Mouse (Mus musculus): ENCODE data around the gene Csrp1. TPM values are rescaled to one million over a fixed set of nuclear protein-coding genes. Genes with fewer than 3 reads are reported as not detected.

The Csrp1 gene
- 33.2 and 34.1 TPM in 2 replicates for polyA plus RNA-seq (2014; fragmentation: Nextera tagmentation; extraction: Ambion mirVana)

DNA sequence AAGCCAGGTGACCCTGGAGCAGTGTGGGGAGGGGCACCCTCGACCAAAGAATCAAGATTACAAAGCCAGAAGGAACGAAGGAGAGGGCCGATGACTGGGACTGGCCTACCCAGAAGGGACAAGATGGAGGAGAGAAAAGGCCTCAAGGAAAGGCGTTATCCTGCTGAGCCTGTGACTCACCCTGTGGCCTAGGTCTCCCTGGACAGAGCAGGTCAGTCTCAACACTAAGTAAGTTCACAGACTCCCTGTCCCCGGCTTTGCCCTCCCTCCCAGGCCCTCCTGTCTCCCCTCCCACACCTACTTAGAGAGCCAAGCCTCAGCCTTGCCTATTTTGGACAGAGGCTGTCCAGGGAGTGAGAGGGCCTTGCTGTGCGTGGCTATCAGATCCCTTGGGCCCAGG, at the start of gene Csrp1:
Csrp1 (plus strand) TSS at position 79 of the 400 bp plus-strand sequence.
- Histone ChIP-seq H3K4me2 (no peak within 1 kb of the TSS), H3K9me3 (ENCODE audit: control insufficient read depth, low read length) (no peaks in the 10 kb centered on the region), H3K27me3 (ENCODE audit: control insufficient read depth, insufficient read depth, low read length) (no peaks in the 10 kb centered on the region), H3K4me1 (ENCODE audit: control insufficient read depth, insufficient read depth, low read length) (no peaks in the 10 kb centered on the region), H3K27ac (ENCODE audit: low read depth, low read length) (no peak within 1 kb of the TSS), H3K36me3 (ENCODE audit: control insufficient read depth, insufficient read depth, low read length) (no peaks in the 10 kb centered on the region), H3K9ac (ENCODE audit: low read length) (no peak within 1 kb of the TSS), H3K4me3 (ENCODE audit: low read depth, low read length) (no peak within 1 kb of the TSS)
- no peak for DNase-seq (ENCODE audit: low spot score, missing footprints)
- WGBS, result 65% methylated on average over 6 of the region's 6 CpGs
- ATAC-seq (ENCODE audit: low FRiP score), result no peak

DNA sequence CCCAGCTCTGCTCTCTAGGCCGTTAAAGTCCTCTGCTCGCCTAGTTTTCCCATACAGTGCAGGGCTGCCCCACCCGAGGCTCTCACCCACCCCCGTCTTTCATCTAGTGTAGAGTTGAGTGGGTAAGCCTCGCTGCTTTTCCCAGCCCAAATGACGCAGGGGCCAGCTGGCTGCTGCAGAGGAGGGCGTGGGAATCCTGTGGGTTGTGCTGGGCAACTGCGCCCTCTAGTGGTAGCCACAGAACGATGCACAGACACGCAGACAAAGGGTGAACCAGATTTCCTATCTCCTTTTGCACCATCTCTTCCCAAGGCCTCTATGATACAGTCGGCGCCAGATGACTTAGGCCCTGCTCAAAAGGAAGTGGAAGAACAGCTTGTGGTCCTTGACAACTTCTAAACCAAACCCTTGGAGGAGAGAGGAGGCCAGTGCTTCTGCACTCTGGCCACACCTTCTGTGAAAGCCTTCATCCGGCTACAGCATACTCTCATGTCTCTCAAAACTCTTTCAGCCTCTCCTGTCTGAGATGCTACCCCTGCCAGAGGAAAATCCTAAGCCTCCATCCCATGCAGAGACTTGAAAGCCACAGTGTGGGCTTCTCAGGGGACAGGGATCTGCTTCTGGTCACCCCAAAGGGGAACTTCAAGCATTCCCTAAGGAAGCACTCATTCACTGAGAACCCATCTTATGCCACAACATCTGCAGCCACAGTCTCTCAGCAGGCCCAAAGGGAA, 49.3 kb upstream of the Csrp1 start:
- H3K9ac ChIP-seq (ENCODE audit: low read length), result peak overlapping the region; percentile 58
- H3K4me2 ChIP-seq, result no peak overlapping the region
- H3K4me3 ChIP-seq (ENCODE audit: low read depth, low read length), result no peak overlapping the region
- 12% methylated on average over 13 of the region's 13 CpGs for WGBS
- ATAC-seq (ENCODE audit: low FRiP score), result peak; percentile 88
- H3K27me3 ChIP-seq (ENCODE audit: control insufficient read depth, insufficient read depth, low read length), result no peaks in the 10 kb centered on the region
- peaks cover 3% of the 10 kb centered on the region; the same call in 1 of the 2 replicates for H3K4me1 ChIP-seq (ENCODE audit: control insufficient read depth, insufficient read depth, low read length)
- H3K27ac ChIP-seq (ENCODE audit: low read depth, low read length), result no peak overlapping the region
- no peaks in the 10 kb centered on the region for H3K36me3 ChIP-seq (ENCODE audit: control insufficient read depth, insufficient read depth, low read length)
- DNase-seq (ENCODE audit: low spot score, missing footprints), result peak; percentile 98
- H3K9me3 ChIP-seq (ENCODE audit: control insufficient read depth, low read length), result no peaks in the 10 kb centered on the region

DNA sequence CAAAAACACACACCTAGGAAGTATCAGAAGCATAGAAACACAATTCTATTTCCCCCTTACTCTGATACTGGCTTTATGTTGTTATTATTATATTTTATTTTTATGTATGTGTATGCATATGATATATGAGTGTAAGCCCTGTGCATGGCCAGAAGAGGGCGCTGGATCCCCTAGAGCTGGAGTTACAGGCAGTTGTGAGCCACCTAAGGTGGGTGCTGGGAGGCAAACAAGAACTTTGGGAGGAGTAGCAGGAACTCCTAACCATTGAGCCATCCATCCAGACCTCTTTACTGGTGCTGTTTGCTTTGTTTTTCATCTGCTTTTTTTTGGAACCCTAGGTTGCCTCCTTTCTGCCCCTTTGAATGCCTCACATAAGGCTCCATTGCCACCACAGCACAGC, 48.5 kb upstream of the Csrp1 start:
- DNase-seq (ENCODE audit: low spot score, missing footprints) (peak; percentile 69), ATAC-seq (ENCODE audit: low FRiP score) (no peak)
- H3K27me3 ChIP-seq (ENCODE audit: control insufficient read depth, insufficient read depth, low read length), result no peaks in the 10 kb centered on the region
- H3K9me3 ChIP-seq (ENCODE audit: control insufficient read depth, low read length), result no peaks in the 10 kb centered on the region
- H3K36me3 ChIP-seq (ENCODE audit: control insufficient read depth, insufficient read depth, low read length), result no peaks in the 10 kb centered on the region
- no peak overlapping the region for H3K4me2 ChIP-seq
- H3K4me1 ChIP-seq (ENCODE audit: control insufficient read depth, insufficient read depth, low read length), result peaks cover 3% of the 10 kb centered on the region; the same call in 1 of the 2 replicates
- no peak overlapping the region for H3K9ac ChIP-seq (ENCODE audit: low read length)
- no peak overlapping the region for H3K27ac ChIP-seq (ENCODE audit: low read depth, low read length)
- 26% methylated on average over 1 of the region's 1 CpGs for WGBS
- H3K4me3 ChIP-seq (ENCODE audit: low read depth, low read length), result no peak overlapping the region

DNA sequence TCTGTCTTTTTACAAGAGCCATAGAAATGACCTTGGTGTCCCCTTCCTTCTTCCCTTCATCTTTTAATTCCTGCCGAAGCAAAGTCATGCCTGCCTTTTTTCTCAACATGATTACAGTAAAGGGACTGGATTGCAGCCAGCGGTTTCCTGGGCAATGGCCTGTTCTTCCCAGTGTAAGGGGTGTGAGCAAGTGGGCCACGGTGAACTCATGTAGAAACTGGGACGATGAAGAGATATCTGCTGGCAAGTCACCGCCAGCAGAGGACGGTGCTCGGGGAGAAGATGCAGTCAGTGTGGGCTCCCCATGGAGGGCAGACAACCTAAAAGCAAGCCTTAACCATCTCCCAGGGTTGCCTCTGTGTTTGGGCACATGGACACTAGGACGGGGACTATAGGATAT, 47.9 kb upstream of the Csrp1 start:
- Histone ChIP-seq H3K4me3 (ENCODE audit: low read depth, low read length) (no peak overlapping the region), H3K9ac (ENCODE audit: low read length) (no peak overlapping the region), H3K9me3 (ENCODE audit: control insufficient read depth, low read length) (no peaks in the 10 kb centered on the region), H3K36me3 (ENCODE audit: control insufficient read depth, insufficient read depth, low read length) (no peaks in the 10 kb centered on the region), H3K27ac (ENCODE audit: low read depth, low read length) (no peak overlapping the region), H3K4me1 (ENCODE audit: control insufficient read depth, insufficient read depth, low read length) (peaks cover 3% of the 10 kb centered on the region; the same call in 1 of the 2 replicates), H3K27me3 (ENCODE audit: control insufficient read depth, insufficient read depth, low read length) (no peaks in the 10 kb centered on the region), H3K4me2 (no peak overlapping the region)
- ATAC-seq (ENCODE audit: low FRiP score) (no peak), DNase-seq (ENCODE audit: low spot score, missing footprints) (peak; percentile 33)
- 83% methylated on average over 8 of the region's 8 CpGs for WGBS

DNA sequence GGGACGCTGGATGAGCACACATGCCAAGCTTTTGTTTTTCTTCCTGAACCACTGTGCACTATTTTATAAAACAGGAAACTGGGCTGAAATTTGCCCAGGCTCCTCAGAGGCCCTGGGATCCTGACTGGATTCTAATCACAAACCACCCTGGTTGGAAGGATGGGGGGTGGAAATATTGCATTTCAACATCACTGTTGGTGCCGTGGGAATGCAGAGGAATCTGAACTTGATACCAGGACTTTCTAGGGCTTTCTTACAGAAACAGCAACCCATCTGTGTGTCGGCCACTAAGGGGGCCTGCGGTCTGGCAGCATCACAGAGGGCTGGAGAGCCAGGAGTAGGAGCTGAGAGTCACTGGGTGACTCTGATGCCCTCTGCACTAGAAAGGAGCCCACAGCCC, 47.5 kb upstream of the Csrp1 start:
- H3K27me3 ChIP-seq (ENCODE audit: control insufficient read depth, insufficient read depth, low read length), result no peaks in the 10 kb centered on the region
- no peak overlapping the region for H3K27ac ChIP-seq (ENCODE audit: low read depth, low read length)
- no peak overlapping the region for H3K4me2 ChIP-seq
- ATAC-seq (ENCODE audit: low FRiP score) (no peak), DNase-seq (ENCODE audit: low spot score, missing footprints) (peak; percentile 23)
- no peak overlapping the region for H3K9ac ChIP-seq (ENCODE audit: low read length)
- H3K4me1 ChIP-seq (ENCODE audit: control insufficient read depth, insufficient read depth, low read length), result peaks cover 3% of the 10 kb centered on the region; the same call in 1 of the 2 replicates
- no peak overlapping the region for H3K4me3 ChIP-seq (ENCODE audit: low read depth, low read length)
- WGBS, result 74% methylated on average over 4 of the region's 4 CpGs
- no peaks in the 10 kb centered on the region for H3K9me3 ChIP-seq (ENCODE audit: control insufficient read depth, low read length)
- no peaks in the 10 kb centered on the region for H3K36me3 ChIP-seq (ENCODE audit: control insufficient read depth, insufficient read depth, low read length)

DNA sequence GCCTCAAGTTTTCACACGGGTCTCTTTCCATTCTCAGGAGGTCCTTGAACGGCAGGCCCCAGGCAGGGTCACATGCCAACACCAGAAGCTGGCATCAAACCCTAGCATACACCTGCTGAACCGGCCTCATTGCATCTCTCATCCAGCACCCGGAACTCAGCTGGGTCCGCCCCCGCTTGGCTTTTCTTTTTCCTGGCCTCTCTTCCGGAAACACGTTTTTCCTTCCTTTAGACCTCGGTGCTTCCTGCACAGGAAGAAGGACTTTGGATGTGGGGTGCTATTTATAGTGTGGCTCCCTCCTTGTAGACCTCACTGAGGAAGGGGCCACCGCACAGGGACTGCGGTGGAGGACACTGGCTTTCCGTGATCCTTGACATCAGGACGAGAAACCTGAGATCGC, 46.4 kb upstream of the Csrp1 start:
- WGBS, result 88% methylated on average over 14 of the region's 14 CpGs
- H3K4me1 ChIP-seq (ENCODE audit: control insufficient read depth, insufficient read depth, low read length), result peaks cover 3% of the 10 kb centered on the region; the same call in 1 of the 2 replicates

DNA sequence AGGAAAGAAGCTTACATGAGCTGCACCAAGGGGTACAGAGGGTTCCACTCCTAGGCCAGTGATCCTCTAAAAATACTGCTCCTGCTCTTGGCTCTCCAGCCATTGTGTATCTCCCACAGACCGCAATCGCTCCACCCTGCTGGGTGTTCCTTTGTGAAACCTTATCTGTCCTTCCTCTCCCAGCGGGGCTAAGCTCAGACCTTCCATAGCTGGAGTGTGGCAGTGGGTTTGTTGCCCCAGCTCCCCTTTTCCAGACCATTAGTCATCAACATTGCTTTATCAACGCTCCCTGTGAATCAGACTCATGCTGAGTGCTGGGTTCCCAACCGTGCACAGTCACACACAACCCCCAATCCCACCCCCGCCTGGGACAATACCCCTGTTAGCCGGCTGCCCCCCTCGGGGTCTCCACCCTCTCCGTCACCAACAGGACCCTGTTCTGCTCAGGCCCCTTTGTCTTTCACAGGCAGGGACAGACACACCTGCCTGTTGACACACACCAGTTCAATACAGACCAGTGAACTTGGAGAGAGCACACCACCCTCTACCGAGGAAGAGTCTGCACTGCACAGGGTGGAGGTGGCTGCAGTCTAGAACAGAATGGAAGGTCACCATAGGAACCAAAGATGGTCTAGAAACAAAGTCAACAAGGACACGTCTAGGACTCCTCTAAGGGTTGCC, 44.3 kb upstream of the Csrp1 start:
- Histone ChIP-seq H3K4me2 (no peak overlapping the region), H3K27ac (ENCODE audit: low read depth, low read length) (no peak overlapping the region)
- WGBS, result 22% methylated on average over 11 of the region's 11 CpGs

More for the DNA sequence above, 46.4 kb upstream of the Csrp1 start:
- Histone ChIP-seq H3K4me3 (ENCODE audit: low read depth, low read length) (no peak overlapping the region), H3K27me3 (ENCODE audit: control insufficient read depth, insufficient read depth, low read length) (no peaks in the 10 kb centered on the region), H3K9me3 (ENCODE audit: control insufficient read depth, low read length) (no peaks in the 10 kb centered on the region), H3K36me3 (ENCODE audit: control insufficient read depth, insufficient read depth, low read length) (no peaks in the 10 kb centered on the region), H3K9ac (ENCODE audit: low read length) (no peak overlapping the region), H3K4me2 (no peak overlapping the region), H3K27ac (ENCODE audit: low read depth, low read length) (no peak overlapping the region)
- DNase-seq (ENCODE audit: low spot score, missing footprints), result no peak
- ATAC-seq (ENCODE audit: low FRiP score), result no peak

DNA sequence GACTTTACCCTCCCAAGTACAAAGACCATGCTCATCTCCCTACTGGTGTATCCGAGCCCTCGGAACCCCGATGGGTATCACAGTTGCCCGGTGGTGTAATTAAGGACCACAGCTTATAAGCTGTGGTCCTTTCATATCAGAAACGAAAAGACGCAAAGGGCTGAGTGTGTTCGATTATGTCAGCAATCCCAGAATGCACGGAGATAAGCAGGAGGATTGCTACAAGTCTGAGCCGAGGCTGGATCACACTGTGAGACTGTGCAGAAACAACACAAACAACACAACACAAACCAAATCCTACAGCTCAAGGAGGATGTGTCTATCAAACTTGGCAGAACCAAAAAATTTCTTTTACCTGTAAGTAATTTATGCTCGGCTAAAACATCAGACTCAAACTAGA, 43.6 kb upstream of the Csrp1 start:
- ATAC-seq (ENCODE audit: low FRiP score), result no peak
- DNase-seq (ENCODE audit: low spot score, missing footprints), result no peak
- H3K9ac ChIP-seq (ENCODE audit: low read length), result no peak overlapping the region
- H3K36me3 ChIP-seq (ENCODE audit: control insufficient read depth, insufficient read depth, low read length), result no peaks in the 10 kb centered on the region
- H3K4me1 ChIP-seq (ENCODE audit: control insufficient read depth, insufficient read depth, low read length), result no peaks in the 10 kb centered on the region
- H3K27ac ChIP-seq (ENCODE audit: low read depth, low read length), result no peak overlapping the region
- H3K9me3 ChIP-seq (ENCODE audit: control insufficient read depth, low read length), result no peaks in the 10 kb centered on the region
- WGBS, result 91% methylated on average over 10 of the region's 10 CpGs
- H3K4me2 ChIP-seq, result no peak overlapping the region
- H3K27me3 ChIP-seq (ENCODE audit: control insufficient read depth, insufficient read depth, low read length), result no peaks in the 10 kb centered on the region
- H3K4me3 ChIP-seq (ENCODE audit: low read depth, low read length), result no peak overlapping the region

More for the DNA sequence above, 44.3 kb upstream of the Csrp1 start:
- Histone ChIP-seq H3K9ac (ENCODE audit: low read length) (no peak overlapping the region), H3K9me3 (ENCODE audit: control insufficient read depth, low read length) (no peaks in the 10 kb centered on the region), H3K27me3 (ENCODE audit: control insufficient read depth, insufficient read depth, low read length) (no peaks in the 10 kb centered on the region), H3K4me3 (ENCODE audit: low read depth, low read length) (no peak overlapping the region), H3K4me1 (ENCODE audit: control insufficient read depth, insufficient read depth, low read length) (peaks cover 2% of the 10 kb centered on the region; the same call in 1 of the 2 replicates), H3K36me3 (ENCODE audit: control insufficient read depth, insufficient read depth, low read length) (no peaks in the 10 kb centered on the region)
- DNase-seq (ENCODE audit: low spot score, missing footprints) (no peak), ATAC-seq (ENCODE audit: low FRiP score) (no peak)

Measured in midbrain, embryonic 11.5 days (tissue).